Mouse (Mus musculus) stomach, embryonic 16.5 days (tissue): ENCODE results near the gene Jmjd1c. TPM values are rescaled to one million over a fixed set of nuclear protein-coding genes. Genes with fewer than 3 reads are reported as not detected.

ENCODE experiments used
- ATAC-seq: fragments of 200-750 bp; cut with Nextera tagmentation; 2 replicates; pipeline ENCODE4 v1.8.0; 2017; ENCODE audit warnings: moderate number of reproducible peaks, moderate TSS enrichment; ENCODE audit not compliant: insufficient read depth, low FRiP score
- H3K27ac ChIP-seq: fragments of 300-500 bp; sonication (generic); 2 replicates; pipeline ENCODE4 v1.5.1; 2014; ENCODE audit warnings: low read length
- H3K27me3 ChIP-seq: fragments of 300-500 bp; sonication (generic); 2 replicates; pipeline ENCODE4 v1.6.1; 2014; ENCODE audit warnings: low read length, control low read depth, mixed read lengths; ENCODE audit not compliant: control insufficient read depth, insufficient read depth
- H3K36me3 ChIP-seq: fragments of 300-500 bp; sonication (generic); 2 replicates; pipeline ENCODE4 v1.6.1; 2014; ENCODE audit warnings: low read length; ENCODE audit not compliant: control insufficient read depth, insufficient read depth
- H3K4me1 ChIP-seq: fragments of 300-500 bp; sonication (generic); 2 replicates; pipeline ENCODE4 v1.6.1; 2014; ENCODE audit warnings: low read length, control low read depth, mixed read lengths; ENCODE audit not compliant: control insufficient read depth, insufficient read depth
- H3K4me2 ChIP-seq: fragments of 300-500 bp; sonication (generic); 2 replicates; pipeline ENCODE4 v1.6.1; 2014; ENCODE audit warnings: low read depth, low read length, mixed read lengths
- H3K4me3 ChIP-seq: fragments of 300-500 bp; sonication (generic); replicated peaks from 2 replicates; pipeline ENCODE4 v1.5.1; 2014; ENCODE audit warnings: mild to moderate bottlenecking, low read length
- H3K9ac ChIP-seq: fragments of 300-500 bp; sonication (generic); 2 replicates; pipeline ENCODE4 v1.6.1; 2014; ENCODE audit warnings: low read length
- H3K9me3 ChIP-seq: fragments of 300-500 bp; sonication (generic); replicated peaks from 2 replicates; pipeline ENCODE4 v1.6.1; 2016; ENCODE audit warnings: low read length, control low read depth; ENCODE audit not compliant: control insufficient read depth
- WGBS: fragments of 180-500 bp; shearing (Covaris S2); extraction: QIAGEN DNeasy Blood & Tissue Kit; methylation state at CpG from one replicate; pipeline ENCODE4 v1.1.7; 2014; 5-methylcytosine and 5-hydroxymethylcytosine counted together
- polyA plus RNA-seq: library from polyadenylated mRNA; unstranded; fragments of >200 nt; fragmentation: Nextera tagmentation; extraction: Ambion mirVana; gene quantifications from 2 replicates; pipeline ENCODE4 v1.2.1, GENCODE M21; 2015

Jmjd1c gene
- polyA plus RNA-seq, 1 experiment from 2014 or later, result 30.3 TPM

- no peak for ATAC-seq
Measured at GRCm38 (mm10) chr10:67247145-67247544, 151.2 kb downstream of the Jmjd1c start.

GRCm38 (mm10) chr10:67249486-67249885 is 153.6 kb downstream of the Jmjd1c start:
- peaks cover 26% of the 10 kb centered on the region for H3K36me3 ChIP-seq
- H3K9me3 ChIP-seq, result no peaks in the 10 kb centered on the region
- 87% methylated on average over 2 of the region's 2 CpGs for WGBS
- no peak overlapping the region for H3K4me2 ChIP-seq
- no peak overlapping the region for H3K9ac ChIP-seq
- H3K4me1 ChIP-seq, result no peaks in the 10 kb centered on the region
- H3K27me3 ChIP-seq, result no peaks in the 10 kb centered on the region
- H3K27ac ChIP-seq, result no peak overlapping the region
- no peak for ATAC-seq
- H3K4me3 ChIP-seq, result no peak overlapping the region

More at GRCm38 (mm10) chr10:67247145-67247544, 151.2 kb downstream of the Jmjd1c start:
- H3K27me3 ChIP-seq, result no peaks in the 10 kb centered on the region
- H3K9ac ChIP-seq, result no peak overlapping the region
- H3K4me2 ChIP-seq, result no peak overlapping the region
- H3K9me3 ChIP-seq, result no peaks in the 10 kb centered on the region
- no peak overlapping the region for H3K27ac ChIP-seq
- H3K4me3 ChIP-seq, result no peak overlapping the region
- H3K36me3 ChIP-seq, result peaks cover 27% of the 10 kb centered on the region
- 95% methylated on average over 4 of the region's 4 CpGs for WGBS
- no peaks in the 10 kb centered on the region for H3K4me1 ChIP-seq

- Histone ChIP-seq H3K4me3 (no peak overlapping the region), H3K36me3 (peaks cover 18% of the 10 kb centered on the region), H3K9me3 (no peaks in the 10 kb centered on the region), H3K4me1 (no peaks in the 10 kb centered on the region), H3K27me3 (no peaks in the 10 kb centered on the region), H3K27ac (no peak overlapping the region), H3K4me2 (no peak overlapping the region), H3K9ac (no peak overlapping the region)
- 89% methylated on average over 6 of the region's 6 CpGs for WGBS
- ATAC-seq, result no peak
Measured at GRCm38 (mm10) chr10:67250846-67251245, 154.9 kb downstream of the Jmjd1c start.

GRCm38 (mm10) chr10:67252353-67252752 is 156.4 kb downstream of the Jmjd1c start:
- Histone ChIP-seq H3K36me3 (peaks cover 20% of the 10 kb centered on the region; the same call in 1 of the 2 replicates), H3K4me2 (no peak overlapping the region), H3K4me1 (no peaks in the 10 kb centered on the region), H3K27me3 (no peaks in the 10 kb centered on the region), H3K9me3 (no peaks in the 10 kb centered on the region), H3K4me3 (no peak overlapping the region), H3K27ac (no peak overlapping the region), H3K9ac (no peak overlapping the region)
- ATAC-seq, result no peak
- 62% methylated on average over 5 of the region's 5 CpGs for WGBS

GRCm38 (mm10) chr10:67253115-67253514 is 157.2 kb downstream of the Jmjd1c start:
- 100% methylated on average over 1 of the region's 1 CpGs for WGBS
- Histone ChIP-seq H3K4me1 (no peaks in the 10 kb centered on the region), H3K27ac (no peak overlapping the region), H3K4me2 (no peak overlapping the region), H3K27me3 (no peaks in the 10 kb centered on the region), H3K4me3 (no peak overlapping the region), H3K9me3 (no peaks in the 10 kb centered on the region), H3K9ac (no peak overlapping the region), H3K36me3 (peaks cover 18% of the 10 kb centered on the region; the same call in 1 of the 2 replicates)
- ATAC-seq, result no peak

- Histone ChIP-seq H3K9ac (no peak overlapping the region), H3K36me3 (peaks cover 8% of the 10 kb centered on the region; the same call in 1 of the 2 replicates), H3K4me1 (no peaks in the 10 kb centered on the region), H3K27ac (no peak overlapping the region), H3K4me2 (no peak overlapping the region), H3K4me3 (no peak overlapping the region), H3K27me3 (no peaks in the 10 kb centered on the region), H3K9me3 (0 out of 2 replicates have a peak, but pooled peaks cover 3% of the 10 kb centered on the region)
- no peak for ATAC-seq
- 68% methylated on average over 1 of the region's 1 CpGs for WGBS
Measured at GRCm38 (mm10) chr10:67264852-67265251, 168.9 kb downstream of the Jmjd1c start.

GRCm38 (mm10) chr10:67275916-67276315 is 180.0 kb downstream of the Jmjd1c start:
- Histone ChIP-seq H3K36me3 (0 out of 2 replicates have a peak, but pooled peaks cover 8% of the 10 kb centered on the region), H3K4me1 (no peaks in the 10 kb centered on the region), H3K4me2 (no peak overlapping the region), H3K4me3 (no peak overlapping the region), H3K27me3 (no peaks in the 10 kb centered on the region), H3K9me3 (no peaks in the 10 kb centered on the region), H3K9ac (no peak overlapping the region), H3K27ac (no peak overlapping the region)
- ATAC-seq, result no peak

GRCm38 (mm10) chr10:67281852-67282251 is 185.9 kb downstream of the Jmjd1c start:
- Histone ChIP-seq H3K4me3 (no peak overlapping the region), H3K4me2 (no peak overlapping the region), H3K9me3 (no peaks in the 10 kb centered on the region), H3K36me3 (no peaks in the 10 kb centered on the region), H3K27me3 (no peaks in the 10 kb centered on the region), H3K9ac (no peak overlapping the region), H3K4me1 (peaks cover 17% of the 10 kb centered on the region), H3K27ac (no peak overlapping the region)
- ATAC-seq, result no peak
- 79% methylated on average over 8 of the region's 8 CpGs for WGBS

- H3K9ac ChIP-seq, result no peak overlapping the region
- no peaks in the 10 kb centered on the region for H3K36me3 ChIP-seq
- H3K27me3 ChIP-seq, result no peaks in the 10 kb centered on the region
- H3K4me3 ChIP-seq, result no peak overlapping the region
- no peak overlapping the region for H3K4me2 ChIP-seq
- ATAC-seq, result no peak
- peaks cover 17% of the 10 kb centered on the region for H3K4me1 ChIP-seq
- no peak overlapping the region for H3K27ac ChIP-seq
- 78% methylated on average over 2 of the region's 2 CpGs for WGBS
- H3K9me3 ChIP-seq, result no peaks in the 10 kb centered on the region
Measured at GRCm38 (mm10) chr10:67282531-67282930, 186.6 kb downstream of the Jmjd1c start.
